Mouse (Mus musculus) kidney, postnatal 14 days (tissue): ENCODE measurements at regions not wholly inside any gene's neighbourhood (a gene's known extent, or its start where the extent isn't known, plus 50 kb on each side); places are given as distances from the start of the nearest gene placed in this dataset.
"Not testable (repeated sequence)": the region's sequence is repeated elsewhere in the genome, so short reads cannot be mapped to it uniquely, and the experiment has no call there.

Experiments used
- DNase-seq: peaks from one replicate; pipeline ENCODE4 v3.0.0; 2022; ENCODE audit warnings: mixed read lengths

DNA sequence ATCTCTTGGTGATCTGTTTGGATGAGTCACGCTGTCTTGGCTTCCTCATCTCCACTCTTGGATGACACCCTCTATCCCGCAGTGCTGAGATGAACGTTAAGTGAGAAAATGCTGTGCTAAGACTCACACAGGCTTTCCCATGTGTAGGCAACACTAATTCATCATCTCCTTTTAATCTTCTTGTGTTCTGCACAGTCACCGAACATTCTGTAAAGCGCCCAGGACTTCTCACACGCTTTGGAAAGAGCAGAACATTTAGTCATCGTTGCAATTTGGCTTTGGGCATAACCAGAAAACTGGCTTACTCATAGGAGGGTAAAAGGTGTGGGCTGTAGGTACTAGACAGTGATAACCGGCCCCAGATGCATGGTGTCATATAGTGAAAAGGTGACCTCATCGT lies 94.9 kb downstream of the Plppr4 start:
- no peak for DNase-seq

DNA sequence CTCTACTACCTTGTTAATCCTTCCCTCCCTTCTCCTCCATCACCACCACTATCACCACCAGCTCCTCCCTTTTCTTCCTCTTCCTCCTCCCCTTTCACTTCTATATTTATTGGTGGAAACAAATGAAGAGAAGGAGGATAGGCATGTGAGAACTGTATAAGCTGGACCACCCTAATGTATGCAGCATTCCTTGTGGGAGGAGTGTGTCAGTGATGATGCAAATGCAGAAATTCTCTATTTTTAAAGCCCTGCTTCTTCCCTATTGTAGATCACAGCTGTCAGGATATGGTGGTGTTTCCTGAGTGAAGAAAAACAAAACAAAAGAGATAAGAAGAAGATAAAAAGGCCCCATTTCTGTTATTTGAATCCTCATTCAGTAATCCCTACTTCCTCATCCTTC lies 112.8 kb downstream of the Plppr4 start:
- no peak for DNase-seq

DNA sequence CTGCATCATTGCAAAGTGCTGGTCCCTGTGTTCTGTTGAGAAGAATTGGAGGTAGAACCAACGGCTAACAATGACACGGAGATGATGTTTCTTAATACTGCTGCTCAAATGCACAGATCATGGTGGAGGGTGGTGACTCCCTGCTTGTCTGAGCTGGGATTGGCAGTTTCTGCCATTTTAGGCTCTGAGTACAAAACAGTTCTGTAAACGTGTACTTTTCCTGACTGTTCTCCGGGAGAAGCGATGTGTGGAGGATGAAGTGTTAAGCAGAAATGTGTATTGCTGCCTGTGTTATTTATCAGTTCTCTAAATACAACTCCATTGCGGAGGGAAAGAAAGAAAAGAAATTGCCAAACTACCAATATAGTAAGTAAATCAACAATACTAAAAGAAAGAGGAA lies 118.9 kb downstream of the Plppr4 start:
- no peak for DNase-seq

DNA sequence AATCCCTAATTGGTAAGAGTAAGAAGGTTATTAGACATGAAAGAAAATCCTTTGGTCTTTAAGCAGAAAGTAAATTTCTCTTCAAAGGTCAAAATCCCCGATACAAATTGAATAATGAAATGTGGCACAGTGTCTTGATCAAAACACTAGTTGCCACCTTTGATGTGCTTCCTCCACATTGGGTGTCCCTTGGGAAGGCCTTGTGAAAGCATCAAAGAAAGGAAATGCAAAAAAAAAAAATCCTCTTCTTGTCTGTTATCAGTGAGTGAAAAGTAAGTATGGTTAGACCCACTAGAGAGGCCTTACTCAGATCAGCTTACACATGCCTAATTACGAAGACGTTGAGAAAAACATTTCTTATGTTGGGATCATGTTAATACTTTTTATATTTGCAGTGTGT lies 134.1 kb downstream of the Plppr4 start:
- DNase-seq = no peak

DNA sequence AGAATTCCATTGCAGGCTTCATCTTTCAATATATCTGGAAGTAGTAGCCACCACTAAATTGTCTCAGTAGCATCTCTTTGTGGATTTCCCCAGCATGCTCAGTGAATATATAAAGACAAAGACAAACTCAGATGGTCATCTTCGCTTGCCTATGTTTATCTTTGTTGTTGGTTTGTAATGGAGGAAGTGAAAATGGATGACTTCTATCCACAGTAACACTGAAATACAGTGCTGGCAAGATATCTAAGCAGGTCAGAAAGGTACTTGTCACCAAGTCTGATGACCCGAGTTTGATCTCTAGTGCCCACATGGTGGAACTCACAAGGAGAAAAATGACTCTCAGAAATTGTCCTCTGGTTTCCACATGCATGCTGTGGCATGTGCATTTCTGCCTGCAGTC lies 135.6 kb downstream of the Plppr4 start:
- DNase-seq = no peak

DNA sequence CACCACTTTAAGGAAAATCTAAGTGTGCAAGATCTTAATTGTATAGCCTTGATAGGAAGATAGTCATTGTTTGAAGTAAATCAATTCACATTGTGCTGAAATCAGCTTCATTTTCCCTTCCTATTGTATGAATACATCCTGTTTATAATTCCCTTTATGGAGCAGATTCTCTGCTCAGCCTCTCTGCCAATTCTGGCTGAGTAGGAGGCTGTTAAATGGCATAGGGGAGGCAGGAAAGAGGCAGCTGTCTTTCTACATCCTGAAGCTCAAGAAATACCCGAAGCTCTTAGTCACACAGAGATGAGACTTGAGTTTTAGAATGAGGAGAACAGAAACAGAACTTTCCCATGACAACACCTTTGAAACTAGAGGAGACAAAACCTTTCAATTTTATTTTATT lies 142.7 kb downstream of the Plppr4 start:
- DNase-seq = no peak

DNA sequence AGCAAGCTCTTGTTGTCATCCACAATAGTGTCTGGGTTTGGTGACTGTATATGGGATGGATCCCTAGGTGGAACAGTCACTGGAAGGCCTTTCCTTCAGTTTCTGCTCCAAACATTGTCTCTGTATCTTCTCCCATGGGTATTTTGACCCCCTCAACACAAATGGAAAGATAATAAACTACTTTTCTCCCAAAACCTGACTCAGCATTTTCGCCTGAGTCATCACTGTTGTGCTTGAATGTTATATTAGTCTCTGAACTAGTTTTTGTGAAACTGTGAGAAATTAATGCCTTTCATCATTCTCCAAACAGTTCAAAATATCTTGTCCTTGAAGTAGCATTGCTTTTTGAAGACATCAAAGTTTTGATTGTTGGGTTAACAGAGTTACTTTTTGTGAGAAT lies 168.8 kb downstream of the Plppr4 start:
- no peak for DNase-seq

DNA sequence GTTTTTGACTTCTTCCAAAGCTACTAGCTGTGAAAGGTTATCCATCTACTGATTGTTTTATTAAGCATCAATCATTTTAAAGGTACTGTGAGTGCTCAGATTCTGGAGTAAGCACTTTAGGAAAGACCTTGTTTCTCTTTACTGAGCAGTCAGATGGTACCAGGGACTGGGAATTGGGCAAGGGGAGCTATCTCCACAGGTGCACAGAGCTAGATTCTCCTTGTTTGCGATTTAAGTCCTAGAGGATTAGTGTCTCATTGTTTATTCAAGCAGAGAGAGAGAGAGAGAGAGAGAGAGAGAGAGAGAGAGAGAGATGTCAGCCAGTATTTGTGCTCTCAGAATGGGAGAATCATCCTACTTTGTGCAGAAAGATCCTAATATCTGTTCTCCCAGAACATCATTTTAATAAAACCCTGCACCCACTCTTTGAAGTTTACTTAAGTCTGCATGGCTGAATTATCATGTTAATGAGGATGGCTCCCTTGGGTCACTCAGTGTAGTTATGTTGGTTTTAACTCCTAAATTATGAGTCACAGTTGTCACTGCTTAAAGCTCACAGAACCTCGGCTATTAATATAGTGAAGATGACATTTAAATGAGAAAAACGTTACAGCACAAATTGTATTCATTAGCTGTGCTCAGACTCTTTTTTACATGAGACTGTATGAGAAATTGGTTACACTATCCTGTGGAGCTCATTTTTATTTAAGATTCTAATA lies 171.7 kb downstream of the Plppr4 start:
- no peak for DNase-seq

DNA sequence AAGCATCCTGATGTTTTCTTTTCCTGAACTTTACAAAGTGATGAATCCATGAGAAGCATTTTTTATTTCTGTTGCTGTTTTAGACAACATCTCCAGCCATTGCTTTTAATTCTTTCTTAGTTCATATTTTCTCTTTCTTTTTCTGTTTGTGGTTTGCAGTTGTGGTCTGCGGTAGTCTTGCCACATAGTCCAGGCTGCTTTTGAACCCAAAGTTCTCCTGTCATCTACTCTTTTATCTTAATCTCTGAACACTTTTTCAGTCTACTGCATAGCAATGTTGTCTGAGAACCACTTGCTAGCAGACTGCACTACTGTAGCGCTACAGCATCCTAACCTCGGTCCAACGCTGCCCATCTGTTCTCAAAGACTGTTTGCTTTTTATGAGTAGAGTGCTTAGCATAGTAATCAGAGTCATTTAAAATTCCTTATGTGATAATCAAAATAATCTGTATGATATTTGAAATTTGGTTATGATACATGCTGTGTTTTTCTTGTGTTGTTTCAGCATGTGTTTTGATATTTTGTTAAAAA lies 177.0 kb downstream of the Plppr4 start:
- no peak for DNase-seq

DNA sequence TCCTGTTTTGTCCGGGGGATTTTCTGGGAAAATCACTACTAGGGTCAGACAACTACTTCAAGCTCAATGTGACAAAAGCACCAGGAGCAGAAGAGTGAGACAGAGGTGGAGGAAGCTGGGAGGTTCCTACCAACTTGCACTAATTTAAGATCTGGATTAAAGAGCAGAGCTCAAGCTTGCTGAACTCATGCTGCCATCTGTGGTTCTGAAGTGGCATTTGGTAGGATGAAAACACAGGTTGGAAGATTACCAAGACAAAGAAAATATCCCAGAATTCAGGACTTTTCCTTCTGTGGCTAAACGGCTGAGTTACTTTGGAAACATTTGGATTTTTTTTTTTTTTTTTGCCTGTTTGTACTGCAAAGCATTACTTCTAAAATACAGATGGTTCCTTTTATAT lies 190.9 kb downstream of the Plppr4 start:
- DNase-seq = no peak

DNA sequence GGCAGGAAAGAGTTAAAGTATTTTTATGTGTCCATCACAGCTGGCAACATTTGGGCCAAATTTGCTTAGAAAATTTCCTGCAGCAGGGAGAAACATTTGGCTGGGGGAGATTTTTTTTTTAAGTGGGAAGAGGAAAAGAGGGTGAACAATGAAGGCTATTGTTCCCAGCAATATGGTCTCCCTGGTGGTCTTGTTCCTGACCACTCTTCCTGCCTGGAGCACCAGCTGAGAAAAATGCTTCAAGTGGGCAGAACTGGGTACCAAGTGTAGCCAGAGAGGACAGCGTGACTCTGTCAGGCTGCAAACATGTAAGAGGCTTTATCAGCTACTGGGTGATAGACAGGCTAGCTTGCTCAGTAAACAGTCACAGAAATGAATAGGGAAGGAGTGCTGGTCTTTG lies 194.3 kb upstream of the Palmd start:
- DNase-seq = no peak

DNA sequence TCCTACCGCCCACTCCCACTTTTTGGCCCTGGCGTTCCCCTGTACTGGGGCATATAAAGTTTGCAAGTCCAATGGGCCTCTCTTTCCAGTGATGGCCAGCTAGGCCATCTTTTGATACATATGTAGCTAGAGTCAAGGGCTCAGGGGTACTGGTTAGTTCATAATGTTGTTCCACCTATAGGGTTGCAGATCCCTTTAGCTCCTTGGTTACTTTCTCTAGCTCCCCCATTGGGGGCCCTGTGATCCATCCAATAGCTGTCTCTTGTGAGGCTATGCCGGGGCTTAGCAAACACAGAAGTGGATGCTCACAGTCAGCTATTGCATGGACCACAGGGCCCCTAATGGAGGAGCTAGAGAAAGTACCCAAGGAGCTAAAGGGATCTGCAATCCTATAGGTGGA lies 191.9 kb upstream of the Palmd start:
- not testable (repeated sequence) for DNase-seq

DNA sequence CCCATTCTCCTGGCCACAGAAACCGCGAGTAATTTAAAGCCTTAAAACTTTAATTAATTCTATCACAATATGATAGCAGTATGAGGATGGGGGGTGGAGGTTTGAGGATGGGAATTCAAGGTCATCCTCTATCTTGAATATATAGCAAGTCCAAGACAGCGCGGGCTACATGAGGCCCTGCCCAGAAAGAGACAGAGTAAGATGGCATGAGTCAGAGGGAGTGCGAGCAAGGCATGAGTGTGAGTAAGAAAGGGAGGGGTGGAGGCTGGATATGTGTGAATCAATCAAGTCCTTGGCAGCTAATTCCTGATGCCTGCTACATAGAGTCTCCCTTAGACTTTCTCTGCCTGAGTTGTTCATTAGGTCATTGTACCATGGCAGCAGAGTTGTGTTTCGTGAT lies 186.5 kb upstream of the Palmd start:
- DNase-seq = no peak

DNA sequence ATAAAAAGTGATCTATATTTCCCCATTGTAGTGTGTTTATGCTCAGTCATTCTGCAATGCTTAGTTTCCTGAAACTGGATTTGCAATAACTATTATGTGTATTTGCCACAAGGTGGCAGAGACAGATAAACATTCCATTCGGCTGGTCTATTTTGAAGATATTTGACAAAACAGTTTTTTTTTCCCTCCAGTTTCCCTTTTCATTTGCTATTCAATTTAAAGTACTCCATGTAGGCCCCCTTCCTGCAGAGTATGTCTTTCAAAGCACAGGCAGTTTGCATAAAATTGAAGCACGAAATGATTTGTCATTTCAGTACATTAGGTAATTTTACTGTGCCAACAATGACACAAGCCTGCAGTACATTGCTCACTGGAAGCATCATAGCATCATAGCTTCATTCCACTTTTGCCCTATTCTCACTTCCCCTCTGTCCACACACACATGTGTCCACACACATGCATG lies 184.3 kb upstream of the Palmd start:
- no peak for DNase-seq

DNA sequence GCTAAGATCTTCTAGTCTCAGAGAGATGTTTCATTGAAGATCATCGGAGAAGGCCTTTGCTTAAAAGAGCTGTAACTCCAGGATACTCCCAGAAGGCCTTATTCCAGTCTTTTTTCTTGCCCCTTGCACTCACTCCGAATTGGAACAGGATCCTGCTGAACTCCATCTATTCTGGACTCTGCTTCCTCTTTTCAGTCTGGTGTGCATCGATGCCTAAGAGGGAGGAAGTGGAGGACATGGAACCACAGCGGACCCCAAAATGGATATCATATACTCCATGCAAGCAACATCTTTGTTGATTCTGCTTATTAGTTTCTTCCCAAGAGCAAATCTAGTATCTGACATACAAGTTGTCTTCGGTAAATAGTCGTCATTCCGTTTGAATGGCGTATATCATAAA lies 183.6 kb upstream of the Palmd start:
- no peak for DNase-seq

DNA sequence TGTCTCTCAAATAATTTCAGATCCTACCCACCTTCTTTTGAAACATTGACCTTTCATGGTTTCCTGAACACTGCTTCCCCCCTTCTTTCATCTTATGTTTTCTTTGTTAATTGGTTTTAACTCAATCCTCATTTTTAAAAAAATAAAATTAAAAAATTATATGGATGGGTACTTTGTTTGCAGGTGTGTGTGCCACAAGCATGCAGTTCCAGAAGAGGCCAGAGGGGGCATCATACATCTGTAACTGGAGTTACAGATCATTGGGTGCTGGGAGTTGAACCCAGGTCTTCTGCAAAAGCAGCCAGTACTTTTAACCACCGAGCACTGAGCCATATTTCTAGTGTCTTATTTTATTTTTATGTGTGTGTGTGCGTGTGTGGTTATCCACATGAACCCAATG lies 178.6 kb upstream of the Palmd start:
- no peak for DNase-seq

DNA sequence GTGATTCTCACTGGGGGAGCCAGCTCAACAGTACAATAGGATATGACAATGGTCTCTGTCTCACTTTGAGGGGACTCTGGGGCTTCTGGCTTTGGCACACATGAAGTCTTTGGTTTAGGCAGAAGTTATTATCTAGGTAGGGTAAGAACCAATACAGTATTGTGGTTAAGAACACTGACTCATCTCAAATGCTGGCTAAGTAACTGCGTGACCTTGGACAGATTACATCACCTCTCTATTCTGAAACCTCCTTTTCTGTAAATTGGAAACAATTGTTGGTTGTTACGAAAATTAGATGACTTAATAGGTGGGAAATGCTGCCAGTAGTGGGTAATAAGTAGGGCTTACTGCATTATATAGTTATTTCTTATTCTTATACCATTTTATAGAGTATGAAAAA lies 171.0 kb upstream of the Palmd start:
- no peak for DNase-seq

DNA sequence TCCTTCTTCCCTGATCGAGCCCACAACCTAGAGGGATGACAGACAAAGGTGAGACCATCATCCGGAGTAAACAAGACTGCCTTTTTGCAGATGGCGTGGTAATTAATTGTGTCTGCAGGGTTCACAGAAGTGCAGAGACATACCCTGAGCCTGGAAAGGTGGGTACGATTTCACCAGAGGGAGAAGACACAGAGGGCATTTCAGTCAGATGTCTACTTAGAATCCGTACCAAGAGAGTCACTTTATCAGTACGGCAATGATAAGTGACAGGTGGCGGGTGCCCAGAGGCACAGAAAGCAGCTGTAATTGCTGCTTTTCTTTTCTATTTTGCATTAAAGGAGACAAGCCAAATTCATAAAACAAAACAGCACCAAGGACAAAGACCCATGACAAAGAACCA lies 169.9 kb upstream of the Palmd start:
- no peak for DNase-seq

DNA sequence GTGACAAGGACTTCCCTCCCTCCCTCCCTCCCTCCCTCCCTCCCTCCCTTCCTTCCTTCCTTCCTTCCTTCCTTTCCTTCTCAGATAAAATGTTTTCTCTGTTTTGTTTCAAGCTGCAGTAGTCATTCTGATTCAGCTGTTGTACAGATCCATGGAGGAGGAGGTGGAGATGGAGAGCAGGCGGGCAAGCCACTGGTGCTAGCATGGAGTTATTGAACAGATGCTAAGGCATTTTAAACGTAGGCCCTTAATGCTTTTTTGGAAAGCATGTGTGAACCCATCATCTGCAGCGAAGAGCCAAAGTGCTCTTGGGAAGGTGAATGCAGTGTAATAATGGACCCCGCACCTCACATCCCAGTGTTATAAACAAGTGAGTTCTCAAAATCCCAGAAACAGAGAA lies 164.1 kb upstream of the Palmd start:
- no peak for DNase-seq

DNA sequence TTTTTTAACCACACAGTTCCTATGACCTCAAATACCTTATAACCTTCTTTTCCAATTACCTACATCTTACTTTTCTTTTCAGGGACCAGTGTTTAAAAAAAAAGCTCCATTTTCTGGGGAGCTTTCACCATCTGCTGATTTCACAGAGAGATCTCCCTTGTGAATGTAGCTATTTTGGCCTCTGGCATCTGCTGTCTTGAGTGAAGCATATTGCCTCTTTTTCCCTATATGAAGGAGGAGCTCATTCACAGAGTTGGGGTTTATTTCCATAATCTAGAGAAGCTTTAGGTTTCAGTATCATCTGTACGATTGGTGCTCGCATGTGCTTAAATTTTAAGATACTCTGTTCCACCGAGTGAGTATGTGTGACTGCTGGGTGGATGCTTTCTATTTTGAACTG lies 153.4 kb upstream of the Palmd start:
- DNase-seq = no peak

DNA sequence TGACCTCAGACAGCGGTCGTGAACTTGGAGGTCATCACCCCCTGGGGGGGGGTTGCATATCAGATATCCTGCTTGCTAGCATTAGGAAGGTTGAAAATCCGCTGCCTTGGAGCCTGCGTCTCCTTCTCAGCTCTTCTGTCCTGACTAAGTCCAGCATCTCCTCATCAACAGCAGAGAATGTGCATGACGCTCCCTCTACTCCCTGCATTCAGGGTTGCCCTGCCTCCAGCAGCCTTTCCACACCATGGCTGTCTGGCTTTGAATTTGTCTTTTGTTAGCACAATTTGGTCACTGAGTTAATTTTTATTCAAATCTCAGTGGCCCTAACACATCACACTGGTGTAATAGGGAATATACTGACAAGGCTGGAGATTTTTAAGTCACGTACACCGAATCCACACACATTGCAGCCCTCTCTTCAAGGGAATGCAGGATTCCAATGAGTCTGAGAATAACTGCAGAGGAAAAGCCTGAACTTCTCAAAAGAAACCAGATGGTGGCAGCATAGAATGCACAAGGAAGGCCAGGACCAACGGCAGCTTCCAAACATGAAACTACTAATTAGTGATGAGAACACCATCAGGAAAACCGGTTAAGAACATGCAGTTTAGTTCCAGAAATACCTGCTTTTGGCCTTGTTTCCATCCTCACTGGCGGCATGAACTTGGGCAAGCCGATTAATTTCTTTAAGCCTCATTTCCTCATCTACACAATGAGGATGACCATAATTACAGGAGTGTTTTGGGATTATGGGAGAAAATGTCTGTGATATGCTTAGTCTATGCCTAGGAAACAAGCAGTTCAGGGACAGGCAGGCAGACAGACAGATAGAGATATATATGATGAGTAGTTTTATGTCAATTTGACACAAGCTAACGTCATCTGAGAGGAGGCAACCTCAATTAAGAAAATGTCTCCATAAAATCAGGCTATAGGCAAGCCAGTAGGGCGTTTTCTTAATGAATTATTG lies 151.6 kb upstream of the Palmd start:
- peak; percentile 54 for DNase-seq

DNA sequence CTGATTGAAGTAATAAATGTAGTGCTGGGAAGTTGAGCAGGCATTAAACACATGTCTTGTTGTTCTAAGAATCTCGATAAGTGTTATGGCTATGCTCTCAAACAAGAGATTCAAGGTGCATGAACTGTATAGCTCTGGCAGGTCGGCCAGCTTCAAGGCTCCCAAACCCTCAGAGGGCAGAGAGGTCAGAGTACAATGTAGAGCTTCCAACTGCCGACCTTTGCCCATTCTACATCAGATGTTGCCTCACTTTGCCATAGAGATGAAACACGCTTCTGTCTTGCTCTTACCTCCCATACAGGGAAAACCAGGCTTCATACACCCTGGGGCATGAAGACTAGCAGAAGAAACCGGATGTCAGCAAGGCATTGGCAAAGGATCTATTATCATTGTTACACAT lies 150.8 kb upstream of the Palmd start:
- DNase-seq = no peak

DNA sequence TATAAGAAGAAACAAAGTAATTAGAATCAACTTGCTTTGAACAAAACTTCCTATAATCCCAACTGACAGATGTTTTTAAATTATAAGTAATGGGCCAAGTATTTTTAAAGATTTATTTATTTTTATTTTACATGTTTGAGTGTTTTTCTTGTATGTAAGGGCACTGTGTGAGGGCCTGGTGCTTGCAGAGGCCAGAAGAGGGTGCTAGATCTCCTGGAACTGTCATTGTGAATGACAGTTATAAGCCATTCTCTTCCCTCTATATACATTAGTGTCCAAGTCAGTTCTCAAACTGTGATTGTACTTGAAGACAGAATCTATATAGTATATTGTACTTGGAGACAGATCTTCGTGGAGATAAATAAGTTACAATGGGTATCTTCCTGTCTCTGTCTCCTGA lies 149.1 kb upstream of the Palmd start:
- DNase-seq = no peak

DNA sequence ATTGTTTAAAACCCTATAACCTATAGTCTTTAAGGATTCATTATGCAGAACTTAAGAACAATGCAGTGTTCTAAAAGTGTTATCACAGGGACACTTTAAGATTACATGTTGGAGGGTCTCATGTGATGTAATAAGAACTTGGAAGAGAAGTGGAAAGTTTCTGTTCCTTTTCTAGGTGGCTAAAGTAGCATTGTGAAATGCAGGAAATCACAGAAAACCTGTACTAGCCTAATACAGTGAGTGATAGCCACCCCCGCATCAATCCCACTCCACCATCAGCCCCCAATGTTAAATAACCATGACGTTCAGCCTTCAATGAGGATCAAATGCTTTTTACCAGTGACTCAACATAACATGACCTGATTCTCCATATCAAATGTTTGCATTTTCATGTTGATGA lies 147.4 kb upstream of the Palmd start:
- no peak for DNase-seq
